Mouse (Mus musculus) NIH3T3 (cell line): ENCODE results near the gene Abcc4.
A peak's percentile ranks its signal among the peaks of the same experiment; 100 is the strongest.

Source experiments
- DNase-seq: peaks from one replicate; pipeline ENCODE4 v3.0.0-alpha.2; 2012; ENCODE audit warnings: low read depth

The Abcc4 gene

DNA sequence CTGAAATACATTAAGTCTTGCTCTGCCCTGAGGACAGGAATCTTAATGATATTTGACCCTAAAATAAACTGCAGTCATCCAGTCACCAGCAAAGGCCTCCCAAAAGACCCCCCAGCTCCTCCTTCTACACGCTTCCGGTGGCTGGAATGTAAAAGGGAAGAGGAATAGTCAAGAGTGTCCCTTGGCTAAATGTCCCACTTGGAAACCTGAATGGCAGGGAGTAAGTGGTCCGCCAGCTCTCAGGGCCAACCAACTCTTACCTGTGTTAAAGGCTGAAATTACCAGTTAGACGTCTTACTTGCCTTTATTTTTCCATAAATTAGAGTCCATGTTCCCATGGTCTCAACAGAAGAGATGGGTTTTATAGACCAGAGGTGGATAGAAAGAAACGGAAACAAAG, 6.9 kb upstream of the Abcc4 start:
- no peak for DNase-seq

DNA sequence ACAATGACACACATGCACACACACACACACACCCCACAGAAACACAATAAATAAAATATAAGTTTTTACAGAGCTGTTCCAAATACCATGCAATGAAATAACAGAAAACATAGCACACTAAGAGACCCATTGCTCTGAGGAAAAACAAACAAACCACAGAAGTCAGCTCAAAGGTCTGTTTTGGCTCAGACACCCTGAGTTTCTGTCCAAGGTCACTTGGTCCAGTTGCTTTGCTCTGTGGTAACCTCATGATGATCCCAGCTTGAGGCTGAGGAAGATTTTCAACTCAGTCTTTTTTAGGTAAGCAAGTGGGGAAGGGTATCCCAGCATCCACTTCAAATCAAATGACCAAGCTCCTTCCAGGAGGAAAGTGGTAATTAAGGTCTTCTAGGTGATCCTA, 4.9 kb upstream of the Abcc4 start:
- no peak for DNase-seq

GRCm38 (mm10) chr14:118709736-118710135, 3.7 kb upstream of the Abcc4 start:
- DNase-seq: peak; percentile 94

DNA sequence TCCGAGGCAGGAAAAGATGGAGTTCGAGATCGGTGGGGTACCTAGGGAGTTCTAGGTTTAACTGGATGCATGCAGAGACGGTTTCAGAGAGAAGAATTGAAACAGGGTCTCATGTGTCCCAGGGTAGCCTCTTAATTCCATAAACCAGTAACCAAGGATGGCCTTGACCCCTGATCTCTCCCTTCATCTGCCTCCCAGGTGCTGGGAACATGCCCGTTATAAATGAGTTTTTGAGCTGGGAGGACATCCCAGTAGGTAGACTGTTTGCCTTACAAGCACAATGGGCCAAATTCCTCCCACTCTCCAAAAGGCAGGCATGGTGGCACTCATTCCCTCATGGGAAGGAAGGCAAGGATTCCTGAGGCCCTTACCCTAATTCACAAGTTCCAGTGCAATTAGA, 2.1 kb upstream of the Abcc4 start:
- DNase-seq: no peak

- no peak for DNase-seq
Observed at GRCm38 (mm10) chr14:118706962-118707361, 943 bp upstream of the Abcc4 start.

GRCm38 (mm10) chr14:118705465-118705807, 583 bp downstream of the Abcc4 start:
- no peak for DNase-seq

- DNase-seq: no peak
Observed at GRCm38 (mm10) chr14:118703363-118703762, 2.7 kb downstream of the Abcc4 start.

- peak; percentile 59 for DNase-seq
Observed at GRCm38 (mm10) chr14:118701991-118702608, 3.9 kb downstream of the Abcc4 start.

GRCm38 (mm10) chr14:118700576-118700975, 5.4 kb downstream of the Abcc4 start:
- DNase-seq: no peak

GRCm38 (mm10) chr14:118699963-118700362, 6.1 kb downstream of the Abcc4 start:
- no peak for DNase-seq

- no peak for DNase-seq
Observed at GRCm38 (mm10) chr14:118699508-118699907, 6.5 kb downstream of the Abcc4 start.

DNA sequence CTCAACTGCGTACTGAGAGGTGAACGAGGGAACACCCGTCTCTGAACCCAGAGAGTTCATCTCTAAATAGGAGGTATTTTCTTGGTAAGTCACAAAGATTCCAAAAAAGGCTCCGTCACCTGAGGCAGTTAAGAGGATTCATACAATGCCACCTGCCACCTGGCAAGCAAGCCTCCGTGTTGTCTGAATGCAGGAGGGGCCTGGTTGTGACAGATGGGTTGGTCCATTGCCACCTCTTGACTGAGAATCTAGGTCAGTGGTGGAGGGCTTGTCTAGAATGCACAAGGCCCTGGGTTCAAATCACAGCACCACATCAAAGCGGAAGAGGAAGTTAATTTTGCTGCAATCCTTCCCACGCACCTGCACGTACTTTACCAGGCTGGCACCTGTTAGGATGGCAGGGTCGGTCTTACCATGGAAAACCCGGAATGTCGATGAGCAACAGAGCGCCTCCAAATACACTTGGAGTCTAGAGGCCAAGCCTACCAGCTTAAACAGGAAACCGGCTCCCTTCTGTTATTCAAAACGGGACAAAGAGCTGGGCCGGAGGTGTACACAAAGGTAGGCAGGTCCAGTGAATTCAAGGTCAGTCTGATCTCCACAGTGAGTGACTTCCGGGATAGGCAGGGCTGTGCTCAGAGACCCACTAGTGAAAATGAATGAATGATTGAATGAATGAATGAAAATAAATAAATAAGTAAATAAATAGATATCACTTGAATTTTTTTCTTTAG, 9.3 kb downstream of the Abcc4 start:
- no peak for DNase-seq

- DNase-seq: no peak
Observed at GRCm38 (mm10) chr14:118695866-118696265, 10.2 kb downstream of the Abcc4 start.

DNA sequence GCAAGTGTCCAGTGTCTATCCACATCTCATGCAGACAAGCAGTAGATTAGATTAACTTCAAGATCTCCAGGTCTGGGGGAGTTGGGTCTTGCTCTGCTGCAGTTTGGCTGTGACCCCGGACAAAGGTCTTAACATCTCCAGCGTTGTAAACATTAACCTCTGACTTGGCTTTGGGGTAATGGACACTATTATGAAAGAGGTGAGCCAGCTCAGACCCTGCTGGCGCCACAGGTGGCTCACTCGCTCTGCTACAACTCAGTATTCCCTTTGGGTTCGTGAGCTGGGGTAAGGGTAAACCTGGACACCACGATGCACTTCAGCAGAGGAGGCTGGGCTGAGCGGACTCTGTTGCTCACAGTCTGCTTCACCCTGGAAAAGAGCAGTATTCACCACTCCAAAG, 11.7 kb downstream of the Abcc4 start:
- no peak for DNase-seq

DNA sequence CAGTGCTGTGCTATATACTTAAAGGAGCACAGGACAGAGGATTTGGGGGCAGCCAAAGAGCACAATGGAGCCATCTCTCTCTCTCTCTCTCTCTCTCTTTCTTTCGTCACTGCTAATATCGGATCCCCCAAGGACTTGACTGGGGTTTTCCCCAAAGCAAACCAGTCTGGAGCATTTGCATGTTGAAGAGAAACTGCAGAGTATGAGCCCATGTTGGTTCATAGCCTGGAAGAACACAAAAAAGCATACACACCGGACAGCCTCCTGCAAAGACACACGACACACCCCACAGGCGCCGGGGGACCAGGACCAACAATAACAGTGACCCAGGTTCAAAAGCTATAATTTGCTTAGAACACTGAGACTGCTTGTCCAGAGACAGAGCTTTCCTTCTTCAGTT, 14.1 kb downstream of the Abcc4 start:
- DNase-seq: no peak

DNA sequence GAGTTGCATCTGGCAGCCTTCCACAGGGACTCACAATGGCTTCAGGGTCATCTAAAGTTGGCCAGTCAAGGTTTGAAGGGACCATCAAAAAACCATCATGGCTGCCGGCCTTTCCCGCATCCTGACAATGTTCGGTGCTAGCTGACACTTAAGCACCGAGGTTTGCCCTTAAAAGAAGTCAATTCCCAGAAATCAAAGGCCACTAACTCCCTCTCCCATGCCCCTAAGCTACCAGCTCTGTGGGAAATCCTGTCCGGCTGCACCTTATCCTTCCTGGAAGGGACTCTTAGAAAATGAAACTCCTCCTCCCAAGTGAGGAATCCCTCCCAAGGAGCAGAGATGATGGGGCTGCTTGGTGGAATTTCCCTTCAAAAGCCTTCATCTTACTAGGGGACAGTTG, 14.6 kb downstream of the Abcc4 start:
- DNase-seq: no peak

GRCm38 (mm10) chr14:118690921-118691320, 15.1 kb downstream of the Abcc4 start:
- no peak for DNase-seq

DNA sequence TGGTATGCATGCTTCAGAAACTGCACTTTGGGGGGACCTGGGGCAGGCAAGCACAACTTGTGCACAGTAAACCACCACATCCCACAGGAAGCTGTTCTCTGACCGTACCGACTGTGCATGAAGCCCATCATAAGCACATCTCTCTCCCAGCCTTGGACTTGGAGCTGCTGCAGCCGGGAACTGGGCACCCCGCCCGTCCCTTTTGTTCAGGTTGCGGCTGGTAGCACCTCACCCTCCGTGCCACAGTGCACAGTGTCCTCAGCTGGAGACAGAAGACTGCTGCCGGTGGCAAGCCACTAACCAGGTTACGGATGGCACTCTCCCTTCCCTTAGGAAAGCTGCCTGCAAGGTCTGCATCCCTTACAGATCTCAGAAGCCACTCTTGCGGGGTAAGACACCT, 15.7 kb downstream of the Abcc4 start:
- DNase-seq: no peak

- no peak for DNase-seq
Observed at GRCm38 (mm10) chr14:118688643-118689042, 17.4 kb downstream of the Abcc4 start.

GRCm38 (mm10) chr14:118686861-118687260, 19.2 kb downstream of the Abcc4 start:
- DNase-seq: no peak

DNA sequence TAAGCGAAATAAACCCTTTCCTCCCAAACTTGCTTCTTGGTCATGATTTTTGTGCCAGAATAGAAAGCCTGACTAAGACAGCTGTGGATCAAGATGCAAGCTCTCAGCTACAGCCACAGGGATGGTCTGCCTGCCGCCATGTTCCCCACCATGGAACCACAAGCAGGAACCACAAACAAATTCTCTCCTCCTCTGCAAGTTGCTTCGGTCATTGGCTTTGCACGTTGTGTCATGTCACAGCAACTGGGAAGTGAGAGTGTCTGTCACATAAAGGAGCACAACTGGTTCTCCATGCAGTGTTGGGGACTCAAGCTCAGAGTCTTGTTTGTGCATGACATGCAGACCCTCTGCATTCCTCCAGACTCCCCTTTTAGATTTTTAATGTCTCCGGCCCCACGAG, 20.4 kb downstream of the Abcc4 start:
- DNase-seq: no peak

DNA sequence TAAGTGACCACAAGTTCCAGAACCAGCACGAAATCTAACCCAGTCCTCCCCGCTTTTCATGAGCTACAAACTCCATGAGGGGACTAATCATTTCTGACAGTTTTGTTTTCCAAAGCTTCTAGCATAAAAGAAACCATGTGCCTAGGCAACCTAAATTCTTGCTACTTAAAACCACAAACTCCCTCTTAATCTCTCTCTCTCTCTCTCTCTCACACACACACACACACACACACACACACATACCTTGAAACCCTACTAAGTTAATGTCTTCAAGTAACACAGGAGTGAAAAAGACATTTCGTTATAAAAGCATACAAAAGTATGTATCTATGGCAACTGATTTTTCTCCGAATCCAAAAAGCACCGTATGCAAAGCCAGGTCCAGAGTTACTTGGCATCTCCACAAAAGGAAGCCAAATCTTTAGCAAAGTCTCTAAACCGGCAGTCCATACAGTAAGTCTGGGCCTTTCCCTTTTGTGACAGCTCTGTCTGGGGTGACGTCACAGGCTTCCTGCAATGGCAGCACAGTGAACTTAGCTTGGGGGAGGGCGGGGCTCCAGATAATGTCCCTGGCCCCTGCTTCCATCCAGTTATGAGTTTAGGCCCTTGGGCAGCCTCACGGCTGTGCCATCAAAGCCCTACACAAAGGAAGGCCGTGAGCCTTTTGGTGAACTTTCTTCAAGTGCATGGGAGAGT, 23.5 kb downstream of the Abcc4 start:
- DNase-seq: no peak

GRCm38 (mm10) chr14:118681087-118681486, 24.9 kb downstream of the Abcc4 start:
- no peak for DNase-seq
